Mouse (Mus musculus): ENCODE results near the gene Dct. TPM values are rescaled to one million over a fixed set of nuclear protein-coding genes. Genes with fewer than 3 reads are reported as not detected.

Gene Dct
- polyA plus RNA-seq (2012; rRNA removed) = 3.1 and 7.6 TPM in 2 replicates

- TF ChIP-seq CTCF (IDR thresholded peaks at IDR 0.05; ENCODE audit: borderline replicate concordance, extremely low read depth, insufficient read depth, insufficient read length) (no peak), POLR2A (IDR thresholded peaks at IDR 0.05; ENCODE audit: borderline replicate concordance, extremely low read depth, insufficient read depth, insufficient read length, poor library complexity, severe bottlenecking) (no peak)
- DNase-seq (ENCODE audit: low read depth) = peak; percentile 91
These were observed at the start of gene Dct for GRCm38 (mm10) chr14:118051975-118052630. TSS of gene Dct (minus strand) at chr14:118052244.

- no peak for DNase-seq (ENCODE audit: low read depth)
These were observed 49.4 kb upstream of the Dct start for GRCm38 (mm10) chr14:118101227-118101990.

GRCm38 (mm10) chr14:118098265-118098664 is 46.2 kb upstream of the Dct start:
- TF ChIP-seq POLR2A (IDR thresholded peaks at IDR 0.05; ENCODE audit: borderline replicate concordance, extremely low read depth, insufficient read depth, insufficient read length, poor library complexity, severe bottlenecking) (no peak), CTCF (IDR thresholded peaks at IDR 0.05; ENCODE audit: borderline replicate concordance, extremely low read depth, insufficient read depth, insufficient read length) (no peak)

More at GRCm38 (mm10) chr14:118101227-118101990, 49.4 kb upstream of the Dct start:
- TF ChIP-seq POLR2A (IDR thresholded peaks at IDR 0.05; ENCODE audit: borderline replicate concordance, extremely low read depth, insufficient read depth, insufficient read length, poor library complexity, severe bottlenecking) = no peak
- TF ChIP-seq CTCF (IDR thresholded peaks at IDR 0.05; ENCODE audit: borderline replicate concordance, extremely low read depth, insufficient read depth, insufficient read length) = no peak

GRCm38 (mm10) chr14:118089806-118090392 is 37.9 kb upstream of the Dct start:
- peak; percentile 62 for DNase-seq (ENCODE audit: low read depth)

More at GRCm38 (mm10) chr14:118098265-118098664, 46.2 kb upstream of the Dct start:
- no peak for DNase-seq (ENCODE audit: low read depth)

GRCm38 (mm10) chr14:118089215-118089805 is 37.3 kb upstream of the Dct start:
- DNase-seq (ENCODE audit: low read depth) = peak; percentile 95
- no peak for TF ChIP-seq POLR2A (IDR thresholded peaks at IDR 0.05; ENCODE audit: borderline replicate concordance, extremely low read depth, insufficient read depth, insufficient read length, poor library complexity, severe bottlenecking)
- no peak for TF ChIP-seq CTCF (IDR thresholded peaks at IDR 0.05; ENCODE audit: borderline replicate concordance, extremely low read depth, insufficient read depth, insufficient read length)

More at GRCm38 (mm10) chr14:118089806-118090392, 37.9 kb upstream of the Dct start:
- TF ChIP-seq POLR2A (IDR thresholded peaks at IDR 0.05; ENCODE audit: borderline replicate concordance, extremely low read depth, insufficient read depth, insufficient read length, poor library complexity, severe bottlenecking) = no peak

- TF ChIP-seq POLR2A (IDR thresholded peaks at IDR 0.05; ENCODE audit: borderline replicate concordance, extremely low read depth, insufficient read depth, insufficient read length, poor library complexity, severe bottlenecking) (no peak), CTCF (IDR thresholded peaks at IDR 0.05; ENCODE audit: borderline replicate concordance, extremely low read depth, insufficient read depth, insufficient read length) (no peak)
- no peak for DNase-seq (ENCODE audit: low read depth)
These were observed 36.6 kb upstream of the Dct start for GRCm38 (mm10) chr14:118088437-118089207.

GRCm38 (mm10) chr14:118086271-118087035 is 34.4 kb upstream of the Dct start:
- TF ChIP-seq CTCF (IDR thresholded peaks at IDR 0.05; ENCODE audit: borderline replicate concordance, extremely low read depth, insufficient read depth, insufficient read length) (no peak), POLR2A (IDR thresholded peaks at IDR 0.05; ENCODE audit: borderline replicate concordance, extremely low read depth, insufficient read depth, insufficient read length, poor library complexity, severe bottlenecking) (no peak)
- no peak for DNase-seq (ENCODE audit: low read depth)

- no peak for DNase-seq (ENCODE audit: low read depth)
- TF ChIP-seq POLR2A (IDR thresholded peaks at IDR 0.05; ENCODE audit: borderline replicate concordance, extremely low read depth, insufficient read depth, insufficient read length, poor library complexity, severe bottlenecking) (no peak), CTCF (IDR thresholded peaks at IDR 0.05; ENCODE audit: borderline replicate concordance, extremely low read depth, insufficient read depth, insufficient read length) (no peak)
These were observed 31.8 kb upstream of the Dct start for GRCm38 (mm10) chr14:118083851-118084250.

GRCm38 (mm10) chr14:118080606-118081005 is 28.6 kb upstream of the Dct start:
- TF ChIP-seq CTCF (IDR thresholded peaks at IDR 0.05; ENCODE audit: borderline replicate concordance, extremely low read depth, insufficient read depth, insufficient read length) (no peak), POLR2A (IDR thresholded peaks at IDR 0.05; ENCODE audit: borderline replicate concordance, extremely low read depth, insufficient read depth, insufficient read length, poor library complexity, severe bottlenecking) (no peak)
- DNase-seq (ENCODE audit: low read depth) = peak; percentile 45

- TF ChIP-seq POLR2A (IDR thresholded peaks at IDR 0.05; ENCODE audit: borderline replicate concordance, extremely low read depth, insufficient read depth, insufficient read length, poor library complexity, severe bottlenecking) (no peak), CTCF (IDR thresholded peaks at IDR 0.05; ENCODE audit: borderline replicate concordance, extremely low read depth, insufficient read depth, insufficient read length) (no peak)
- peak; percentile 53 for DNase-seq (ENCODE audit: low read depth)
These were observed 18.1 kb upstream of the Dct start for GRCm38 (mm10) chr14:118070100-118070499.

Data from brain, embryonic 14.5 days (tissue).